Mouse (Mus musculus) left cerebral cortex, postnatal 4 days (tissue): ENCODE results near the gene F12. TPM values are rescaled to one million over a fixed set of nuclear protein-coding genes. Genes with fewer than 3 reads are reported as not detected.

Experiments
- DNase-seq: peaks from one replicate; pipeline ENCODE4 v3.0.0-alpha.2; 2022
- intact Hi-C: fragments of 180-260 bp; cut with DNase I; formaldehyde crosslinking; loops from one replicate; pipeline ENCODE4 v1.15.1; 2025
- total RNA-seq, 2 experiments: library from RNA; stranded (reverse); gene quantifications; 2 replicates each; pipeline ENCODE4 v1.2.3; 2021

F12 gene
- total RNA-seq, 2 experiments from 2014 or later, result 0.30 to 0.38 TPM

GRCm38 (mm10) chr13:55419142-55419541 is 7.5 kb downstream of the F12 start:
- intact Hi-C loops, result loop anchor here (5.0 kb wide), 1 partner anchor 48 kb away; no protein-coding TSS in a partner anchor
- DNase-seq, result no peak

GRCm38 (mm10) chr13:55418004-55418403 is 8.6 kb downstream of the F12 start:
- peak; percentile 91 for DNase-seq
- intact Hi-C loops, result loop anchor here (5.0 kb wide), 1 partner anchor 49 kb away; no protein-coding TSS in a partner anchor

GRCm38 (mm10) chr13:55414743-55415380 is 11.7 kb downstream of the F12 start, which contains the start of gene Pfn3:
Pfn3 (minus strand) TSS chr13:55415232.
- intact Hi-C loops, result loop anchor here (5.0 kb wide), 1 partner anchor 52 kb away; no protein-coding TSS in a partner anchor
- peak; percentile 60 for DNase-seq

DNA sequence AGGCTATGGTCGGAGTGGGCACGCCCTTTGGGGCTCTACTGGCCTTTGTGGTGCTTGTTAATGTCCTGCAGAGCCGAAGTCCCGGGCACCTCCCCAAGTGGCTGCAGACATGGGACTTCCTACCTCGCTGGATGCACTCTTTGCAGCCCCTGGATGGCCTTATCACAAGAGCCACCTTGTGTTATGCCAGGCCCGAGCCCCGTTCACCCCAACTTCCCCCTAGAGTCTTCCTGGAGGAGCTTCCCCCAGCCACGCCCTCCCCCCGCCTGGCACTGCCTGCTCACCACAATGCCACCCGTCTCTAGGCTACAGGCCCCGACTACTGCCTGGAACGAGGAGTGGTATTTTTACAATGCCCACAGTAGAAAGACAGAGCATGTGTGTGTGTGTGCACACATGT is 13.3 kb downstream of the F12 start:
- DNase-seq, result no peak
- intact Hi-C loops, result no loop called here

GRCm38 (mm10) chr13:55412643-55413307 is 13.8 kb downstream of the F12 start:
- intact Hi-C loops, result no loop called here
- no peak for DNase-seq

GRCm38 (mm10) chr13:55411826-55412225 is 14.8 kb downstream of the F12 start:
- no peak for DNase-seq
- intact Hi-C loops, result no loop called here

GRCm38 (mm10) chr13:55408546-55409120 is 18.0 kb downstream of the F12 start:
- no peak for DNase-seq
- intact Hi-C loops, result loop anchor here (5.0 kb wide), 1 partner anchor 104 kb away; the partner anchor contains the start of gene Pdlim7

DNA sequence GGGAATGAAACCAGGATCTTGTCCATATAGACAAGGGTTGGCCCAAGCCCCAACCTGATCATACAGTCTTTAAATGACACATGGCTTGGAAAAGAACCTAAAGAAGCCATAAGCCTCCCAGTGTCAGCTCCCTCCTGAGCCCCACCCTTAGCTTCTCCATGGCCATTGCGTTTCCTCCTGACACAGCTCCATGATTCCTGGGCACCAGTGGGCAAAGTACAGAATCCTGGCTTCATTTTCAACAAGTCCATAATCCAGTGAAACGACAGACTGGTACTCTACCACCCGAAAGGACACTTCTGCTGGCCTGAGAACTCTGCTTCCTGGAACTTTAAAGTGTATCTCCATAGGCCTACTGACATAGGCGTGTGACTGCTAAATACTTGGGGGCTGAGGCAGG is 19.3 kb downstream of the F12 start:
- DNase-seq, result no peak
- intact Hi-C loops, result loop anchor here (5.0 kb wide), 1 partner anchor 105 kb away; the partner anchor contains the start of gene Pdlim7

DNA sequence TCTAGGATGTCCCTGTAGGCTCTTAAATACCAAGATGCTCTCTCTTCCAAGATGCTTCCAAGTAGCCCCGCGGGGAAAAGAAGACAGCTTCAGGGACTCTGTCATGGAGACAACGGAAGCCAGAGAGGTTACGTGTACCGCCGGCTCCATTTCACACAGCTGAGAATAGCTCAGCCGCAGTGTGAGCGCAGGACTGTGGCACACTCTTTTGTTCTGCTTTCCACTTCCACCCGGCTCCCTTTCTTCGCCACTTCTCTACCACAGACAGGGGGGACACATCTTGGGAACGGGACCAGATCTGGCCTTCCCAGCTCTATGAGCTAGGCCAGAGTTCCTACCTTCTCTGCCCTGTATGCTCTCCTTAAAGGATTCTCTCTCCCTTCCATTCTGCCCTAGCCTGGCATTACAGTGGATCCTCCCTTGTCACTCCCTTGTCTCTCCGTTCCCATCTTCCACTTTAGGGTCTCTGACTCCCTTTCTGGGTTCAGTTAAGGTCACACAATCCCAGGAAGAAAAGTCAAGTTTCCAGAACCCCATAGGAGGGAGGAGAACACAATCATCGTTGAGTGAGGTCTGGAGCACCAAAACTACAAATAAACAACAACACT is 20.7 kb downstream of the F12 start:
- no peak for DNase-seq
- intact Hi-C loops, result loop anchor here (5.0 kb wide), 1 partner anchor 106 kb away; the partner anchor contains the start of gene Pdlim7

- DNase-seq, result peak; percentile 78
- intact Hi-C loops, result loop anchor here (5.0 kb wide), 1 partner anchor 107 kb away; the partner anchor contains the start of gene Pdlim7
Observed at GRCm38 (mm10) chr13:55404853-55405782, 21.5 kb downstream of the F12 start.

- intact Hi-C loops, result no loop called here
- DNase-seq, result no peak
Observed at GRCm38 (mm10) chr13:55403935-55404852, 22.4 kb downstream of the F12 start.

DNA sequence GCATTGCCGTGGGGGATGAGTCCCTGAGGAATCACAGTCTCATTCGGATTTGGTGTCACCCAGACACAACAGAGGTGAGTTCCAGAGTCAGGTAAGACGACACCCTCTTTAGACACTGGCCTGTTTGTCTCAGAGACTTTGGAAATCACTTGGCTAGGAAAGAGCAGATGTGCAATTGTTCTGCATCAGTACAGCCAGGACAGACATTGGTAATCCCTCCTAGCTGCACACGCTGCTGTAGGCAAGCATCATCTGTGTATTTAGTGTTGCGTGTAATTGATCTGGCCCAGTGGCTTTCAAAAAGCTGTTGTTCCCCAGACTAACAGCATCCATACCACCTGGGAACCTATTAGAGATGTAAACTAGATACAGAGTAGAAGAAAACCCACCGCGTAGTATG is 23.3 kb downstream of the F12 start:
- DNase-seq, result no peak
- intact Hi-C loops, result no loop called here

GRCm38 (mm10) chr13:55400039-55400346 is 26.6 kb downstream of the F12 start:
- intact Hi-C loops, result no loop called here
- no peak for DNase-seq

GRCm38 (mm10) chr13:55399300-55400038 is 27.1 kb downstream of the F12 start:
- DNase-seq, result no peak
- intact Hi-C loops, result no loop called here

- DNase-seq, result no peak
- intact Hi-C loops, result no loop called here
Observed at GRCm38 (mm10) chr13:55398088-55398487, 28.5 kb downstream of the F12 start, which contains the start of gene Slc34a1. Slc34a1 (plus strand) TSS chr13:55398187.

GRCm38 (mm10) chr13:55392933-55393332 is 33.7 kb downstream of the F12 start:
- DNase-seq, result no peak
- intact Hi-C loops, result no loop called here

- intact Hi-C loops, result no loop called here
- DNase-seq, result no peak
Observed at GRCm38 (mm10) chr13:55391626-55392029, 35.0 kb downstream of the F12 start.

GRCm38 (mm10) chr13:55390644-55391043 is 35.9 kb downstream of the F12 start:
- intact Hi-C loops, result no loop called here
- no peak for DNase-seq
